29 mouse cellular contexts compared by ENCODE assay signal in genomic region chr11:18489517-18490256, GRCm38 (mm10).
A peak's percentile ranks its signal among the peaks of the same experiment; 100 is the strongest.
DNase-seq lines count a peak whose midpoint lies in the region; ATAC-seq lines count a peak whose summit lies in the region.
"Had no signal": no experiment of that assay in that cellular context is flagged by ENCODE, and none has a peak within 500 bp of the region (broad histone marks: within the 10 kb centered on the region; RNA-seq: fewer than 3 reads in every experiment).

No protein-coding gene starts in this region.

- H3K4me3 ChIP-seq in kidney, embryonic 16.5 days (ENCODE audit: low read length) = no peak overlapping the region
- H3K4me3 ChIP-seq: embryonic facial prominence, embryonic 10.5 days; embryonic facial prominence, embryonic 15.5 days; forebrain, embryonic 12.5 days; hindbrain, embryonic 12.5 days; midbrain, embryonic 10.5 days; midbrain, embryonic 15.5 days; stomach, embryonic 15.5 days had no signal

- H3K27ac ChIP-seq in kidney, embryonic 16.5 days (ENCODE audit: low read length) = no peak overlapping the region
- H3K27ac ChIP-seq: embryonic facial prominence, embryonic 10.5 days; embryonic facial prominence, embryonic 15.5 days; forebrain, embryonic 12.5 days; hindbrain, embryonic 12.5 days; liver, embryonic 14.5 days; macrophage; midbrain, embryonic 10.5 days; midbrain, embryonic 15.5 days; stomach, embryonic 15.5 days had no signal

- no peak overlapping the region for H3K9ac ChIP-seq in kidney, embryonic 16.5 days (replicated peaks; ENCODE audit: low read length)
- H3K9ac ChIP-seq: embryonic facial prominence, embryonic 15.5 days; forebrain, embryonic 12.5 days; forebrain, postnatal 0 days; hindbrain, embryonic 12.5 days; liver, embryonic 14.5 days; midbrain, embryonic 15.5 days; stomach, embryonic 15.5 days had no signal

- H3K9me3 ChIP-seq in kidney, embryonic 16.5 days (ENCODE audit: low read length) = no peaks in the 10 kb centered on the region
- H3K9me3 ChIP-seq: embryonic facial prominence, embryonic 10.5 days; embryonic facial prominence, embryonic 15.5 days; forebrain, embryonic 12.5 days; G1E; hindbrain, embryonic 12.5 days; midbrain, embryonic 10.5 days; midbrain, embryonic 15.5 days; stomach, embryonic 15.5 days had no signal

- no peaks in the 10 kb centered on the region for H3K36me3 ChIP-seq in kidney, embryonic 16.5 days (ENCODE audit: insufficient read depth, low read length)
- H3K36me3 ChIP-seq: embryonic facial prominence, embryonic 10.5 days; embryonic facial prominence, embryonic 15.5 days; forebrain, embryonic 12.5 days; G1E; hindbrain, embryonic 12.5 days; midbrain, embryonic 10.5 days; midbrain, embryonic 15.5 days; stomach, embryonic 15.5 days had no signal

- peak; percentile 13 for DNase-seq in embryo, embryonic 11 days
- DNase-seq in embryo, embryonic 9.5 days (ENCODE audit: extremely low spot score) = no peak
- DNase-seq in kidney, postnatal 14 days = no peak
- DNase-seq in frontal cortex, postnatal 25 days (ENCODE audit: low spot score in 2 of 2) = no peak
- no peak for DNase-seq in thymus, postnatal 14 days
- DNase-seq: adrenal gland, postnatal 14 days; cerebellum, adult 11 months; forebrain, postnatal 0 days; gastrocnemius, postnatal 14 days; heart, postnatal 14 days; liver; lung, adult 2 months; lung, postnatal 10 days; right cerebral cortex, postnatal 25 days had no signal

- H3K4me1 ChIP-seq in kidney, embryonic 16.5 days (ENCODE audit: insufficient read depth, low read length) = peaks cover 8% of the 10 kb centered on the region; the same call in 1 of the 2 replicates
- H3K4me1 ChIP-seq: embryonic facial prominence, embryonic 15.5 days; midbrain, embryonic 15.5 days; stomach, embryonic 15.5 days had no signal

- H3K27me3 ChIP-seq in kidney, embryonic 16.5 days (ENCODE audit: insufficient read depth, low read length) = no peaks in the 10 kb centered on the region
- H3K27me3 ChIP-seq: embryonic facial prominence, embryonic 15.5 days; forebrain, embryonic 12.5 days; hindbrain, embryonic 12.5 days; midbrain, embryonic 15.5 days; Patski; stomach, embryonic 15.5 days had no signal

- peak; percentile 81; the same call in 1 of the 2 replicates for ATAC-seq in kidney, embryonic 16.5 days (ENCODE audit: low FRiP score, low TSS enrichment)
- ATAC-seq in common myeloid progenitor, adult 5-6 weeks (replicated peaks; ENCODE audit: low read depth, poor library complexity, severe bottlenecking) = peak; percentile 69
- 0 out of 2 replicates have a peak, but pooled peaks have one; percentile 39 for ATAC-seq in megakaryocyte progenitor cell, adult 5-6 weeks (replicated peaks; ENCODE audit: poor library complexity)
- ATAC-seq: forebrain, postnatal 0 days; intestine, postnatal 0 days; midbrain, embryonic 15.5 days; Patski had no signal

- H3K4me2 ChIP-seq in kidney, embryonic 16.5 days (replicated peaks; ENCODE audit: low read depth, low read length) = no peak overlapping the region
- H3K4me2 ChIP-seq: embryonic facial prominence, embryonic 15.5 days; forebrain, embryonic 12.5 days; hindbrain, embryonic 12.5 days; midbrain, embryonic 15.5 days; stomach, embryonic 15.5 days had no signal

- 23% methylated on average over 9 of the region's 9 CpGs for WGBS in kidney, embryonic 16.5 days
